Mouse (Mus musculus): Measurements from ENCODE around the gene Elf1. TPM values are rescaled to one million over a fixed set of nuclear protein-coding genes. Genes with fewer than 3 reads are reported as not detected.

Gene Elf1
- polyA plus RNA-seq, 2 experiments = 8.7 to 9.3 TPM

DNA sequence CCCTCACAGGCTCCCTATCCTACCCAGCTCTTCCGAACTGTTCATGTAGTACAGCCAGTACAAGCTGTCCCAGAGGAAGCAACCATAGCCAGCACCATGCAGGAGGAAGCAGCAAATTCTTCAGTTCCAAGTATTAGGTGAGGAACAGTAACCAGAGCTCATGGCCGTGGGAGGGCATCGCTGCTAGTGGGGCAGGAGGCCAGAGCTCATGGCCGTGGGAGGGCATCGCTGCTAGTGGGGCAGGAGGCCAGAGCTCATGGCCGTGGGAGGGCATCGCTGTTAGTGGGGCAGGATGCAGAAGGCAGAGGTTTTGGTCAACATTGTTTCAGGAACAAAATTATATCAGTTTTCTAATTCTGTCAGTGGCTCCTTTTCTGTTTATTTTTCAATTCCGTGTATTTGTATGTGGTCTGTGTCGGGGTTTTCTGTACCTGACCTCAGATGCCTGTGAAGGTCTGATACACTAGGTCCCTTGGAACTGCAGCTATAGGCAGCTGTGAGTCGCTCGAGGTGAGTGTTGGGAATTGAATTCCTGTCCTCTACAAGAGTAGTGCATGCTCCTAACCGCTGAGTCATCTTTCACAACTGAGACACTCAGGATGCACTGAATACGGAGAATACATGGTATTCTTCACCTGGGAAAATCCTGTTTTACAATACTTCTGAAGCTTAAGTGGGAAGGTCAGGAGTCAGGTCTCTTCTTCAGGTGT, 92.6 kb downstream of the Elf1 start:
- DNase-seq (ENCODE audit: low read depth in 3 of 3, low spot score in 3 of 3) = no peak
- Histone ChIP-seq H3K36me3 (replicated peaks; ENCODE audit: control insufficient read depth, insufficient read depth, low read depth) (peaks cover 29% of the 10 kb centered on the region), H3K9me3 (ENCODE audit: control insufficient read depth, low read length) (no peaks in the 10 kb centered on the region), H3K27ac (no peak overlapping the region), H3K4me2 (ENCODE audit: low read depth) (no peak overlapping the region), H3K4me1 (replicated peaks; ENCODE audit: control insufficient read depth in 2 of 2, insufficient read depth in 2 of 2, low read length in 1 of 2) (no peaks in the 10 kb centered on the region), H3K4me3 (ENCODE audit: insufficient read depth in 1 of 2, low read depth in 2 of 2, low read length in 2 of 2) (no peak overlapping the region), H3K9ac (replicated peaks) (no peak overlapping the region), H3K27me3 (ENCODE audit: control insufficient read depth, insufficient read depth, low read length) (no peaks in the 10 kb centered on the region)
- WGBS (ENCODE audit: insufficient replicate concordance) = 88% methylated on average over 13 of the region's 13 CpGs
- TF ChIP-seq EP300 (IDR thresholded peaks at IDR 0.05; ENCODE audit: low read depth) (no peak), CTCF (IDR thresholded peaks at IDR 0.05; ENCODE audit: low read depth) (no peak)
- ATAC-seq (ENCODE audit: insufficient read depth) = no peak

DNA sequence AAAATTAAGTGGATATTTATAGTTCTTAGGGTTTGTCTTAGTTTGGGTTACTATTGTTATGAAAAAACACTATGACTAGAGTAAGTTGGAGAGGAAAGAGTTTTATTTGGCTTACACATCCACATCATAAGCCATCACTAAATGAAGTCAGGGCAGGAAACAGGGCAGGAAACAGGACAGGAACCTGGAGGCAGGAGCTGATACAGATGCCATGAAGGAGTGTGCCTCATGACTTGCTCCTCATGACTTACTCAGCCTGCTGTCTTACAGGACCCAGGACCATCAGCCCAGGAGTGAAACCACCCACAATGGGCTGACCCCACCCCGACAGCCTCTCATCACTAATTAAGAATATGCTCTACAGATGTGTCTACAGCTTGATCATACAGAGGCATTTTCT, 93.4 kb downstream of the Elf1 start:
- Histone ChIP-seq H3K4me1 (replicated peaks; ENCODE audit: control insufficient read depth in 2 of 2, insufficient read depth in 2 of 2, low read length in 1 of 2) (no peaks in the 10 kb centered on the region), H3K9ac (replicated peaks) (no peak overlapping the region), H3K27me3 (ENCODE audit: control insufficient read depth, insufficient read depth, low read length) (no peaks in the 10 kb centered on the region), H3K27ac (no peak overlapping the region), H3K9me3 (ENCODE audit: control insufficient read depth, low read length) (no peaks in the 10 kb centered on the region), H3K36me3 (replicated peaks; ENCODE audit: control insufficient read depth, insufficient read depth, low read depth) (peaks cover 23% of the 10 kb centered on the region), H3K4me3 (ENCODE audit: insufficient read depth in 1 of 2, low read depth in 2 of 2, low read length in 2 of 2) (no peak overlapping the region), H3K4me2 (ENCODE audit: low read depth) (no peak overlapping the region)
- no peak for TF ChIP-seq EP300 (IDR thresholded peaks at IDR 0.05; ENCODE audit: low read depth)
- TF ChIP-seq CTCF (IDR thresholded peaks at IDR 0.05; ENCODE audit: low read depth) = no peak
- DNase-seq (ENCODE audit: low read depth in 3 of 3, low spot score in 3 of 3) (no peak), ATAC-seq (ENCODE audit: insufficient read depth) (no peak)
- 88% methylated on average over 1 of the region's 1 CpGs for WGBS (ENCODE audit: insufficient replicate concordance)

DNA sequence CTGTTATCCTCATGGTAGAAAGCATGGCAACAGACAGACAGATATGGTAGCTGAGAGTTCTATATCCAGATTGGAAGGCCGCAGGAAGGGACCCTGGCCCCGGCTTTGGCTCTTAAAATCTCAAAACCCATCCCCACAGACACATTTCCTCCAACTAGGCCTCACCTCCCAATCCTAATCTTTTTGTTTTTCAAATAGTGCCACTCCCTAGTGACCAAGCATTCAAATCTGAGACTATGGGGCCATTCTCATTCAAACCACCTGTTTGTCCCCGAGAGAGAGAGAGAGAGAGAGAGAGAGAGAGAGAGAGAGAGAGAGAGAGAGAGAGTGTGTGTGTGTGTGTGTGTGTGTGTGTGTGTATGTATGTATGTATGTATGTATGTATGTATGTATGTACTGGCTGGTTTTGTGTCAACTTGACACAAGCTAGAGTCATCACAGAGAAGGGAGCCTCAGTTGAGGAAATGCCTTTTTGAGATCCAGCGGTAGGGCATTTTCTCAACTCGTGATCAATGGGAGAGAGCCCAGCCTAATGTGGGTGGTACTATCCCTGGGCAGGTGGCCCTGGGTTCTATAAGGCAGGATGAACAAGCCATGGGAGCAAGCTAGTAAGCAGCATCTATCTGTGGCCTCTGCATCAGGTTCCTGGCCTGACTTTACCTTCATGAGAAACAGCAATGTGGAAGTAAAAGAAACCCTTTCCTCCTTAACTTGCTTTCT, 102.7 kb downstream of the Elf1 start:
- 78% methylated on average over 5 of the region's 5 CpGs for WGBS (ENCODE audit: insufficient replicate concordance)
- Histone ChIP-seq H3K4me2 (ENCODE audit: low read depth) (no peak overlapping the region), H3K27me3 (ENCODE audit: control insufficient read depth, insufficient read depth, low read length) (no peaks in the 10 kb centered on the region), H3K4me1 (replicated peaks; ENCODE audit: control insufficient read depth in 2 of 2, insufficient read depth in 2 of 2, low read length in 1 of 2) (peaks cover 7 to 8% of the 10 kb centered on the region in 2 experiments), H3K9ac (replicated peaks) (no peak overlapping the region), H3K36me3 (replicated peaks; ENCODE audit: control insufficient read depth, insufficient read depth, low read depth) (peaks cover 14% of the 10 kb centered on the region), H3K27ac (no peak overlapping the region), H3K9me3 (ENCODE audit: control insufficient read depth, low read length) (no peaks in the 10 kb centered on the region), H3K4me3 (ENCODE audit: insufficient read depth in 1 of 2, low read depth in 2 of 2, low read length in 2 of 2) (no peak overlapping the region)
- DNase-seq (ENCODE audit: low read depth in 3 of 3, low spot score in 3 of 3) (no peak), ATAC-seq (ENCODE audit: insufficient read depth) (no peak)
- TF ChIP-seq EP300 (IDR thresholded peaks at IDR 0.05; ENCODE audit: low read depth) (no peak), CTCF (IDR thresholded peaks at IDR 0.05; ENCODE audit: low read depth) (no peak)

DNA sequence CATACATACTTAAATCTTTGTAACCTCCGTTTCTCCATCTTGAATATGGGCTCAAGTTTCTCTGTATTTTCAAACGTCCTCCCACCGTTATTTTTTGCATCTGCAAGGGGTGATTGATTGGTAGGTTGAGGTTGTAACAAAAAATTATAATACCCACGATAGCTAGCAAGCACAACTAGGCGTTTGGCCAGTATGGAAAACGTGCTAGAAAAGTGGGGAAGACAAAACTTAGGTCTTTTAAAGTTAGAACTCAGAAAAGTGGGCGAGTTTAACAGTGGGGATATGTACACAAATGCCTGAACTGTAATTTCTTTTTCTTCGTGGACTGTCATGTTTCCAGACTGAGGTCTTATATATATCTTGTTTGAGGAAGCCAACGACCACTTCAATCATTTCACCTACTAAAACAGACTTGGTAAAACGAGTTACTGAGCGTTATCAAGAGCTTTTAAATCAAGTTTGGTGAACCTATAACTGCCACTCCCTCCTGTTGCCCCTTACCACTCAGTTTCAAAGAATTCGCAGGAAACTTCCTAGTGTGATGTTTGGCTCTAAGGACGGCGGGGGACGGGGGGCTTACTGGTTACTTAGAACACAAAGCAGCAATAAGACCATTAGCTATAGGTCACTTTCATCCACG, 105.6 kb downstream of the Elf1 start:
- H3K9me3 ChIP-seq (ENCODE audit: control insufficient read depth, low read length) = no peaks in the 10 kb centered on the region
- no peaks in the 10 kb centered on the region for H3K27me3 ChIP-seq (ENCODE audit: control insufficient read depth, insufficient read depth, low read length)
- no peak for ATAC-seq (ENCODE audit: insufficient read depth)
- DNase-seq (ENCODE audit: low read depth in 3 of 3, low spot score in 3 of 3) = peak in 1 of 3 experiments; percentile 3
- TF ChIP-seq CTCF (IDR thresholded peaks at IDR 0.05; ENCODE audit: low read depth) (no peak), EP300 (IDR thresholded peaks at IDR 0.05; ENCODE audit: low read depth) (no peak)
- H3K4me1 ChIP-seq (replicated peaks; ENCODE audit: control insufficient read depth in 2 of 2, insufficient read depth in 2 of 2, low read length in 1 of 2) = peaks cover 9 to 10% of the 10 kb centered on the region in 2 experiments
- H3K4me2 ChIP-seq (ENCODE audit: low read depth) = peak overlapping the region; percentile 96
- peaks cover 3% of the 10 kb centered on the region for H3K36me3 ChIP-seq (replicated peaks; ENCODE audit: control insufficient read depth, insufficient read depth, low read depth)
- peak overlapping the region; percentile 76 to 96 for H3K4me3 ChIP-seq (ENCODE audit: insufficient read depth in 1 of 2, low read depth in 2 of 2, low read length in 2 of 2)
- H3K27ac ChIP-seq = peak overlapping the region; percentile 73
- peak overlapping the region; percentile 84 for H3K9ac ChIP-seq (replicated peaks)
- WGBS (ENCODE audit: insufficient replicate concordance) = 21% methylated on average over 16 of the region's 16 CpGs

Measured in liver, embryonic 14.5 days (tissue).